In genomic region chr5:75156554-75157036, GRCm38 (mm10) we compare ENCODE assay signal across 7 mouse cellular contexts. TPM values are rescaled to one million over a fixed set of nuclear protein-coding genes. Genes with fewer than 3 reads are reported as not detected.
DNase-seq lines count a peak whose midpoint lies in the region; ATAC-seq lines count a peak whose summit lies in the region.

No protein-coding gene starts in this region.

- WGBS in heart, embryonic 16.5 days, result 1% methylated on average over 21 of the region's 21 CpGs
- WGBS in limb, embryonic 13.5 days, result 0% methylated on average over 21 of the region's 21 CpGs
- WGBS in neural tube, embryonic 11.5 days, result 1% methylated on average over 21 of the region's 21 CpGs

- H3K27ac ChIP-seq in heart, embryonic 16.5 days (ENCODE audit: low read length), result no peak overlapping the region
- peak overlapping the region; percentile 100 for H3K27ac ChIP-seq in limb, embryonic 13.5 days
- H3K27ac ChIP-seq in neural tube, embryonic 11.5 days (ENCODE audit: low read depth, low read length), result no peak overlapping the region

- H3K4me2 ChIP-seq in heart, embryonic 16.5 days (ENCODE audit: low read depth, low read length), result peak overlapping the region; percentile 83
- peak overlapping the region; percentile 83 for H3K4me2 ChIP-seq in limb, embryonic 13.5 days (replicated peaks)
- H3K4me2 ChIP-seq in neural tube, embryonic 11.5 days (ENCODE audit: low read depth), result peak overlapping the region; percentile 90

- no peaks in the 10 kb centered on the region for H3K36me3 ChIP-seq in heart, embryonic 16.5 days (ENCODE audit: control insufficient read depth, insufficient read depth)
- peaks cover 39% of the 10 kb centered on the region for H3K36me3 ChIP-seq in limb, embryonic 13.5 days
- H3K36me3 ChIP-seq in neural tube, embryonic 11.5 days (ENCODE audit: control insufficient read depth, insufficient read depth, low read length), result no peaks in the 10 kb centered on the region

- peaks cover 17% of the 10 kb centered on the region for H3K27me3 ChIP-seq in heart, embryonic 16.5 days (ENCODE audit: control insufficient read depth, insufficient read depth, low read length)
- H3K27me3 ChIP-seq in limb, embryonic 13.5 days, result no peaks in the 10 kb centered on the region
- peaks cover 40% of the 10 kb centered on the region for H3K27me3 ChIP-seq in neural tube, embryonic 11.5 days (ENCODE audit: control insufficient read depth, insufficient read depth, low read length)

- ATAC-seq in heart, embryonic 16.5 days (replicated peaks; ENCODE audit: extremely low read depth, insufficient read depth, low FRiP score), result no peak
- no peak; the same call in 1 of the 2 replicates for ATAC-seq in limb, embryonic 13.5 days (ENCODE audit: low FRiP score, low read depth)
- ATAC-seq in neural tube, embryonic 11.5 days (ENCODE audit: insufficient read depth, low FRiP score, low TSS enrichment), result peak; percentile 15

- H3K4me1 ChIP-seq in heart, embryonic 16.5 days (ENCODE audit: control insufficient read depth, insufficient read depth, low read length), result peaks cover 10% of the 10 kb centered on the region; the same call in 1 of the 2 replicates
- H3K4me1 ChIP-seq in limb, embryonic 13.5 days, result peaks cover 42% of the 10 kb centered on the region
- H3K4me1 ChIP-seq in neural tube, embryonic 11.5 days (ENCODE audit: control insufficient read depth, insufficient read depth, low read length), result peaks cover 11% of the 10 kb centered on the region

- peak overlapping the region; percentile 53 for H3K9ac ChIP-seq in heart, embryonic 16.5 days (ENCODE audit: low read length)
- H3K9ac ChIP-seq in limb, embryonic 13.5 days, result peak overlapping the region; percentile 95
- peak overlapping the region; percentile 58 for H3K9ac ChIP-seq in neural tube, embryonic 11.5 days (ENCODE audit: low read length)

- peak overlapping the region; percentile 54 for H3K4me3 ChIP-seq in heart, embryonic 16.5 days (ENCODE audit: low read length)
- peak overlapping the region; percentile 86 for H3K4me3 ChIP-seq in limb, embryonic 13.5 days
- H3K4me3 ChIP-seq in neural tube, embryonic 11.5 days (ENCODE audit: low read depth, low read length), result peak overlapping the region; percentile 51

- no peaks in the 10 kb centered on the region for H3K9me3 ChIP-seq in heart, embryonic 16.5 days (replicated peaks; ENCODE audit: control insufficient read depth, low read length)
- H3K9me3 ChIP-seq in limb, embryonic 13.5 days, result no peaks in the 10 kb centered on the region
- H3K9me3 ChIP-seq in neural tube, embryonic 11.5 days (ENCODE audit: control insufficient read depth, low read length), result no peaks in the 10 kb centered on the region

- peak; percentile 55 for DNase-seq in right cerebral cortex, postnatal 4 days
- no peak for DNase-seq in right cerebral cortex, adult 18-20 months
- peak; percentile 42 for DNase-seq in embryo, embryonic 10 days (ENCODE audit: low spot score)
- DNase-seq in neural tube, embryonic 11.5 days (ENCODE audit: low spot score), result peak; percentile 67
- DNase-seq in layer of hippocampus, adult 9-10 months (ENCODE audit: low spot score), result no peak

RNA-seq across cellular contexts. Expression of gene Pdgfra, which starts 4.5 kb away (rescaled TPM):
- polyA plus RNA-seq in heart, embryonic 16.5 days (2015; fragmentation: Nextera tagmentation; extraction: Ambion mirVana), result 11.6 and 17.2 TPM in 2 replicates
- polyA plus RNA-seq in limb, embryonic 13.5 days (2015; fragmentation: Nextera tagmentation; extraction: Ambion mirVana), result 120 and 137 TPM in 2 replicates
- polyA plus RNA-seq in neural tube, embryonic 11.5 days (2014; fragmentation: Nextera tagmentation; extraction: Ambion mirVana), result 39.6 and 43.2 TPM in 2 replicates

Comparison
In these comparisons a context has a peak if more than half of its experiments do, and no peak if none do; other contexts are left out.
1. DNase-seq: peak in right cerebral cortex, postnatal 4 days (single experiment), embryo, embryonic 10 days (single experiment) and neural tube, embryonic 11.5 days (single experiment); none in right cerebral cortex, adult 18-20 months (single experiment) and layer of hippocampus, adult 9-10 months (single experiment).
2. Peak in every context shown above with its lines, with median percentiles within 50 percentile points of each other: H3K4me2 ChIP-seq, H3K4me3 ChIP-seq and H3K9ac ChIP-seq.